Mouse (Mus musculus): ENCODE data around the gene Gucy2d.

The Gucy2d gene

DNA sequence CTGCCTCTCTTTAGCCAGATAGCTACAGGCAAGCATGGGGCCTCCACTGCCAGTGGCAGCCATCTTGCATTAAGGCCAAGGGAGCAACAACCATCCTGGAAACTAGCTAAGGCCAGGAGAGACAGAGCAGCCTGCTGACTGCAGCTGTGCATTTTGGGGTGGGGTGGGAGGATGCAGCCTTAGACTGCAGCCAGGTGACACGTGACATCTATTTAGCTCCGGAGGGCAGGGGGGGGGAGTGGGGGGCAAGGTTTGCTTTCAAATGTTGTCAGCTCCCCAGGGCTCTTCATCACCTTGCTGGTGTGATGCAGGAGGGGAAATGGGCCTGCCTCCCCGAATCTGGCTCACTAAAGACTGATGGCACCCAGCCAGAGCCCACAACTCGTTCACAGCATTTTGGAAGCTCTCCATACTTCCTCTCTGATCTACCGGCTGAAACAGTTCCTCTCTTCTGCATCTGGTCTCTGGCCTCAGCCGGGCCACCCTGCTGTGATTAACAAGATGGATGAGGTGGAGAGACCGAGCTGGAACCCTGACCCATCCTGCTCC, 83.7 kb downstream of the Gucy2d start:
- peak; percentile 75 to 81 for DNase-seq

GRCm38 (mm10) chr7:98524401-98524800, 84.2 kb downstream of the Gucy2d start:
- DNase-seq, result no peak

GRCm38 (mm10) chr7:98524869-98525699, 84.9 kb downstream of the Gucy2d start:
- DNase-seq, result peak in 1 of 2 experiments; percentile 20
